Mouse (Mus musculus) layer of hippocampus, postnatal 14 days (tissue): Measurements from ENCODE around the gene Ecm1. TPM values are rescaled to one million over a fixed set of nuclear protein-coding genes. Genes with fewer than 3 reads are reported as not detected.

Experiments used
- DNase-seq, 2 experiments: peaks; one replicate each; pipeline ENCODE4 v3.0.0; 2021 to 2022; ENCODE audit warnings: low spot score in 2 of 2, mixed read lengths in 1 of 2
- total RNA-seq, 2 experiments: library from RNA; stranded (reverse); gene quantifications; 2 replicates each; pipeline ENCODE4 v1.2.3; 2021

Ecm1 gene
- total RNA-seq, 2 experiments from 2014 or later: 12.2 to 13.7 TPM

DNA sequence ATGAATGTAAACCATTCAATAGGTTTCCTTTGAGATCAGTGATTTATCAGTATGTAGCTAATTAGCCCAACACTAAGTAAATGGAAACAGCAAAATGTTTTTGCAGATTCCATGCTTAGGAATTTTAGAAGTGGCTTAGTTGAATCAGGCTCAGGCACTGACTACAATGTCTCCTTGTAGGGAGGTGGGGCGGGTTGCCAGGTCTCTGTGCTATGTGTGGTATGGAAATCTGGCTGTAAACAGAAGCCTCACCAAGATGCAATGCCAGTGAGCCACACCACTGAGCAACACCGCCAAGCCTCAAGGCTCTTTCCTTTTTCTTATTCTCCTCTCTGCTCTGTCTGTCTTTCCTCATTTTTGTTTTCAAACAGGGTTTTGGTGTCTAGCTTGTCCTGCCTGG lies 10.5 kb downstream of the Ecm1 start:
- no peak for DNase-seq

DNA sequence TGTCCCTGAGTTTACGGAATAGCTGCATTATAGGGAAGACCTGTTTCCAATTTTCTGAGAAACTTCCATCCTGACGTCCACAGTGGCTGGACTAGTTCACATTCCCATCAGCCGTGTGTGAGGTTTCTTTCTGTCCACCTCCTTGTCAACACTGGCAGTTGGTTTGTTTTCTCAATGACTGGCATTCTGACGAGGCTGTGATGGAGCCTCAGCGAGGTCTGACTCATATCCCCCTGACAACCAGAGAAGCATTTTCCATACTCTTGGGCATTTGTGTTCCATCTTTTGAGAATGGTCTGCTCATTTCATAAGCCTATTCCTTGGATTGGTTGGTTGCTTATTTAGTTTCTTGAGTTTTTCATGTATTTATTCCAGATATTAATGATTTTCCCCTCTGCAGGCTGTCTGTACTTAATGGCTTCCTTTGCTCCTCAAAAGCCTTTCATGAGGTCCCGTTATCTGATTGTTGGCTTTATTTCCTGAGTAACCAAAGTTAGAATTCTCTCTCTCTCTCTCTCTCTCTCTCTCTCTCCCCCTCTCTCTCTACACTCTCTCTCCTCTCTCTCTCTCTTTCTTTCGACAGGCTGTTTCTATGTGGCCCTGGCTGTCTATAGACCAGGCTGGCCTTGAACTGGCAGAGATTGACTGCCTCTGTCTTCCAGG lies 12.5 kb downstream of the Ecm1 start:
- no peak for DNase-seq

DNA sequence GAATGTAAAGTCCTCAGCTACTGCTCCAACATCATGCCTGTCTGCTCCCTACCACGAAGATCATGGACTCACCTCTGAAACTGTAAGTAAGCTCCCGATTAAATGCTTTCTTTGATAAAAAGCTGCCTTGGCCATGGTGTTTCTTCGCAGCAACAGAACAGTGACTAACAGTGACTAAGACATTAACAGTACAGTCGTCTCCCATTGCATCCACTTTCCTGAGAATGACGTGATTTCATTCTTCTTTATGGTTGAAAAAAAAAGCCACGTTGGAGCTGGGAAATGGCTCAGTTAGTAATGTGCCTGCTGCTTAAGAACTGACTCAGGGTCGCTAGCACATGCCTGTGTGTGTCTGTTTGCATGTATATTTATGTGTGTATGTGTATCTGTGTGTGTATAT lies 13.5 kb downstream of the Ecm1 start:
- DNase-seq: no peak

DNA sequence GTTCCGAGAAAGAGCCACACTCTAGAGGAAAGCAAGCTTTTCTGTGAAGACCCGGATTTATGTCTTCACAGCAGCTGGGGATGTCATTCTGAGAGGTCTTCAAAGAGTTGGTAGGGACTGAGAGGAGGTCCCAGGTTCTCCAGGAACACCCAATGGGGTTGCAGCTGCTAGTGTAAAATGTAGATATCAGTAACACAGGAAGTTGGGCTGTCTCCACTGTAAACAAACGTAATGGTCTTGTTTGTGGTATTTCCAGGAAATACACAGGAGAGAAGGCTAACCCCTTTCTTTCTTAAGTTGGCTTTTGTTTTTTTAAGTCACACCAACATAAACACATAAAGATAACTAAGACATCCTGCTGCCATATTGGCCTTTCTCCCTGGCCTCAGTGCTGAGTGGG lies 17.0 kb downstream of the Ecm1 start:
- DNase-seq: no peak

DNA sequence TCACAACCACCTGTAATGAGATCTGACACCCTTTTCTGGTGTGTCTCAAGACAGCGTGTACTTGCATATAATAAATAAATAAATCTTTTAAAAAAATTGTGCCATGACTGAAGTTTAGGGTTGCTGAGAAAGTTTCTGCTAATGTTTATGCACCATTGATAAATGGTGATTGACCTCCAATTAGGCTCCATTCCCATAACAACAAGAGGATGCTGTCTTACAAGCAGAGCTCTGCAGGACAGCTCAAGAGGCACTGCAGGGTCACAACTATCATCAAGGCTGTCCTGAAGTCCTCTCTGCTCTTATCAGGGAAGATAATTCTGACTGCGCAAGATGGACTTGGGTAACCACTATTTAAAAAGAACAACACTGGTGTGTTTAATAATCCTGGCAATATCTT lies 21.2 kb downstream of the Ecm1 start:
- no peak for DNase-seq

DNA sequence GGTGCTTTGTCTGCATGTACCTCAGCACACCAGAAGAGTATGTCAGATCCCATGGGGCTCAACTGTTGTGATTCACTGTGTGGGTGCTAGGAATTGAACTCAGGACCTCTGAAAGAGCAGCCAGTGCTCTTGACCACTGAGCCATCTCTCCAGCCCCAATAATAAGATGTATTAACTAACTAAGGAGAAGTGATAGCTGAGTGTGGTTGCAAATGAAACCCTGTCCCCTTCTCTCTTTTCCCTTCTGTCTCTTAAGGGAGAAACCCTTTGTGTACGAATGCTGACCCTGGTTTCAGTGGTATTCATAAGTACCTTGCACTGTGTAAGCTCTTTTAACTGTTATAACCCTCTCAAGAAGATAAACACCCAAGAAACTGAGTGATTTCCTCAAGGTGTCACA lies 23.3 kb downstream of the Ecm1 start:
- DNase-seq: no peak

DNA sequence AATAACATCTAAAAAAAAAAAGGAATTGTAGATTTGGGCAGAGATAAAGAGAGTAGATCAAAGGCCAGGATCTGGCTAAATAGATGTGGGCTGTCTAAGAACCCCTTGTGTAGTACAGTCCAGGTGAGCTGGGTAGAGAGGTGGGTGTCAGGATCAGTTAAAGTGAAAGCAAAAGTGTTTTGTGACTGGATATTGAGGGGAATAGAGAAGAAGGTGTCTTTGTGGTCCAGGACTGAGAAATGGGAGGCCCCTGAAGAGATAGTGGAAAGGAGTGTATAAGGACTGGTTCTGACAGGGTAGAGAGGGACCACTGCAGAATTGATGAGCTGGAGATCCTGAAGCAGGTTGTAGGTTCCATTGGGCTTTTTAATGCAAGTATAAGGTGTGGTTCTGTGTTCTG lies 29.4 kb downstream of the Ecm1 start:
- no peak for DNase-seq

DNA sequence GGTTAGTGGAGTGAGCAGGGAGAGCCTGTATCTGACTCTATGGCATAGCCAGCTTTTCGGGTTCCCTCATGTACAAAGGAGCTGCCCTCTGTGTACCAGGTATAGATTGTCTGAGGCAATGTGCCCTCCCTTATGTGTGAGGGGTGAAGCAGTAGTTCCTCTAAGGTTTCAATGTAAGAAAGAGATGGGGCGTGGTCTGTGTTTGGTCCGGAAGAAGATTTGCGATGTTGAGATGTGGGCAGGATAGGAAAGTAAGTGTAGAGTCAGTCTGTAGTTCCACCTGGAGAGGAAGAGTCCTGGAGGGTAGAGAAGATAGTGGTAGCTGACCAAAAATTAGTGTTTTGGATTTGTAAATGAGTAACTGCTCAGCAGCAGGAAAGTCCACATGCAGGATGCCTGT lies 30.3 kb downstream of the Ecm1 start:
- DNase-seq: no peak

DNA sequence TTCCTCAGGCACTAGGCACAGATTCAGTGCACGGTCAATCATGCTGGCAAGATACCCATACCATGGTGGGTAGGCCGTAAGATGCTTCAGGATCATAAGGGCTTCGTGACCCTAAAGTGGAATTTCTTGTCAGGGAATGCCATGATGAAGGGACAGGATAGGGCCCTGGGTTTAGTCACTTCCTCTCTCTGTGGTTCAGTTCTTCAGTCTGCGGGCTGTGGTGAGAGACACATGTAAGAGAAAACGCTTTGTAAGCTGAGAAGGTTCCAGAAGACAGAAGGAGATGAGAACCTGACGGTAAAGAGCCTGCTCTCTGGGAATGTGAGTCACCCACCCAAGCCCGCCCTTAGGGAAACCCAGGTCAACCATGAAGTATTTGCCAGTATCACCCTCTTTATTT lies 31.9 kb downstream of the Ecm1 start:
- DNase-seq: no peak

DNA sequence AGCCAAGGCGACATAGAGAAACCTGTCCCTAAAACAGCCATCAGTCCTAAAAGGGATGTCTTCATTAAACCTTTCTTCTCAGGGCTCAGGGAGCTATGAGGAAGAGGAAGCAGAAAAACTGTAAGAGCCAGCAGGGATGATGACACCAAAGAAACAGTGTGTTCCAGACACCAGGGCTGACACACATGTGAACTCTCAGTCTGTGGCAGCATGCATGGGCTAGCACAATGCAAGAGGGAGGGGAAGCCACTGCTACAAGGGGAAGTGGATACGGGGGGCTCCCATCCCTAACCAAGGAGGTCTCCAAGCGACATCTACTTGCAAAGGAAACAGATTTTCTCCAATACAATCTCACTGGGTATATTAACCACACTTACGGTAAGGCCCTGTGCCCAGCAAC lies 33.1 kb downstream of the Ecm1 start:
- no peak for DNase-seq

DNA sequence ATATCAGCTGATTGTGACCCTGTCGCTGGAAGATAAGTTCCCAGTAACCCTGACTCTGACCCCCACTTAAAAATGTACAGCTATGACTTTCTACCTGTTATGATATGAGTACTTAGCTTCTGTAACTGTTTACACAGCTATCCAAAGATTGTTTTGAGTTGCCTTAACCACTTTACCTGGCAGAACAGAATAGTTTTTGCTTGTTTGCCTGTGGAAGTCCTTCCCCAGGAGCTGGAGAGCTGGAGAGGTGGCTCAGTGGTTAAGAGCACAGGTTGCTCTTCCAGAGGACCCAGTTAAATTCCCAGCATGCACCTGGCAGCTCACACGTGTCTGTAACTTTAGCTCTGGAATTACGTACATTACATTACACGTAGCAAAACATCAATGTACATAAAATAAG lies 34.8 kb downstream of the Ecm1 start:
- no peak for DNase-seq

DNA sequence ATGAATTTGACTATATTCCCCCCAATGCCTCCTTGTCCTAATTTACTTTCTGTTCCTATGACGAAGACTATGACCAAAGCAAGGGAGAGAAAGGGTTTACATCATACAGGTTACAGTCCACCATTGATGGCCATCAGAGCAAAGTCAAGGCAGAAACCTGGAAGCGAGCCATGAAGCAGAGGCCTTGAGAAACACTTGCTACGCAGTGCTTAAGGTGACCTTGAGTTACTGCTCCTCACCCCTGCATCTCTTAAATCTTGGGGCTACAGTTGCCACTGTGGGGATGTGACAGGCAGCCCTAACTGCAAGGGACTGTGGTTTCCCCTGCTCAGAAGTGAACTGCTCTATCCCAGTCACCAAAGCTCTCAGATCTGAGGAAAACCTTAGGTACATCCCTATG lies 36.1 kb downstream of the Ecm1 start:
- DNase-seq: no peak

DNA sequence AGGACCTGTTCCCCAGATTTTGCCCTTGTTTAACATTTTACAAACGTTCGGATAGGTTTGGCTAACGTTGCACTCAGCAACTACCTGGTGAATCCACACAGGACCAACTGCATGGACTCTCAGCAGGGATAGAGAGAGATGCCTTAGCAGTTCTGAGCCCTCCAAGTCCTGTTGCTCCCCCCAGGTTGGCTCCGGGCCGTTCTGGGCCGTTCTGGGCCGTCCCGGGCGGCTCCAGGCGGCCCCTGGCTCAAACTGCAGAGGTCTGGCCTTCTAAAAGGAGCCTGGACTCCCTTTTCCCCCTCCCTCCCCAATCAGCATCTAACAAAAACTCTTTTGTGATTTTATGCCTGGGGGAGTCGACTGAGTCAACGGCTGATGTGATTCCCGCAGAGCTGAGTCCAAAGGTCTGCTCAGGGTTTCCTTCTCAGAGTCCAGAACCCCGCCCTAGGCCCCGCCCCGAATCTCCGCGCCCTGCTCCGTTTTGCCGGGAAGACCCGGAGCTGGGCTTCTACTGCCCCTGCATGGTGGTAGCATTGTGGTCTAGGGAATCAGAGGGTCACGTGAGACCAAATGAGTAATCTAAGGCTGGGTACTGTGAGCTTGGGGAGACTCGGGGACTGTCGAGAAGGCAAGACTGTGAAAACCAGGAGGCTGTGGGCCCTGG lies 37.4 kb downstream of the Ecm1 start:
- peak in 1 of 2 experiments; percentile 47 for DNase-seq

DNA sequence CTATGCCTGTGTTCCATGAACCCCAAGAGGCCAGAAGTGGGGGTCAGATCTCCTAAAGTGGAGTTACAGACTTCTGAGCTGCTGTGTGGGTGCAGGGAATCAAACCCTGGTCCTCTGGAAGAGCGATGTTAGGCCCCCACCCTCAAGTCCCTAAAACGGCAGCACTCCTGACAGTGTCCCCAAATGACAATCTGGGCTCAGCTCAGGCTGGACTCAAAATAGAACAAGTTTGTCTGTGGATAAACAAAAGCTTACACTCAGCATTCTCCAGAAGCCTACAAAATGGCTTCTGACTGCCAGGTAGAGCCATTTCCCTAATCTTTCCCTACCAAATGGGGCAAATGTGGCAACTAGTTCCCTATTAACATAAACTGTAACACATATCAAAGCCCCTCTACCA lies 38.3 kb downstream of the Ecm1 start:
- no peak for DNase-seq

DNA sequence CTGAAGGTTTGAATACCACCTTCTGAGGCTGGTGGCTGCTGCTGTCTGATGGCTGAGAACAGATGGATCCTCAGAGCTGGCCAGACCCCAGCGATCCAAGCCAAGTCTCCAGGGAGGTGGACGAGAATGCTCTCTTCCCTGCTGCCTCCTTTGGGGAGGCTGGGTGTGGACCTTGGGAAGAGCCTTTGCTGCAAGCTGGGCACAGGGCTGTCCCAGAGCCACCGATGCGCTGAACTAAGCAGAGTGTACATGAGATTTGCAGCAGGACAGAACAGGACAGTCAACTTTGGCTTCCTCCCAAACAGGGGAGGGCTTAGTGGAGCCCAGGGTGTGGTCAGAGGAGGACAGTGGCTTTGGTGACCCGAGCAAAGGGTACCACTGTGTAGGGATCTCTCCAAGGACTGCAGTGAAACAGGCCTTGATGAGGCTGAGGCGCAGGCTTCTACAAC lies 39.1 kb downstream of the Ecm1 start:
- DNase-seq: no peak

DNA sequence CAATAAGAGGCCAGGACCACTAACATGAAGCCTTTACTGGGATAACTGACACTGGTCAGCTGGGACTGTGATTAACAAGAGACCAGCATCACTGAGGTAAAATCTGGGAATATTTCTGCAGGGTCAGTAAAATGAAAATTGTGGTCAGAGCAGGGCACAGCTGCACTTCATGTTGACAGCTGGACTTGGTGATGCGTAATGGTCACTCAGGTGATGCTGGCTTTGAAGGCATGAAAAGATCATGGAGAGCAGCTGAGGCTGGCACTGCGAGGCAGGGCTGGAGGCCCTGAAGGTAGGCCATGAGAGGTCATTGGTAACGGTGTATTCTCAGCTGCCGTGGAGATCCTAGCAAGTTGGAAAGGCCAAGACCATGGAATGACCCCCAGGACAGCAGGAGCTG lies 41.1 kb downstream of the Ecm1 start:
- DNase-seq: no peak

DNA sequence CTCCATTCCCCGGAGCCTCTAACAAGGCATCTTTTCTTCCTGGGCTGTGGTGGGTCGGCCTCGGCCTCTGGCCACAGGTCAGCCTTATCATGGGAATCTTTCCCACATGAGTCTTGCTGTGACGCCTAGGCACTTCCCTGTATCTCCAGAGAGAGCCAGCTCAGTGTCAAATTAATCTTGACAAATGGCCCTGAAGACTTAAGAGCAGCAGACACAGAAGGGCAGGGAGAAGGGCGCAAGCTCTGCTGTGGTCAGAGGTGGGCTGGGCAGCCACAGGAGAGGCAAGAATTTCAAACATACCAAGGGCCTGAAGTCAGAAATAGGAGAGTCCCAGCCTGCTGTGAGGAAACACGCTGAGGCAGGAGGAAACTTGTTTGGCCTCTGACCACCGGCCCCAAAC lies 43.0 kb downstream of the Ecm1 start:
- no peak for DNase-seq

DNA sequence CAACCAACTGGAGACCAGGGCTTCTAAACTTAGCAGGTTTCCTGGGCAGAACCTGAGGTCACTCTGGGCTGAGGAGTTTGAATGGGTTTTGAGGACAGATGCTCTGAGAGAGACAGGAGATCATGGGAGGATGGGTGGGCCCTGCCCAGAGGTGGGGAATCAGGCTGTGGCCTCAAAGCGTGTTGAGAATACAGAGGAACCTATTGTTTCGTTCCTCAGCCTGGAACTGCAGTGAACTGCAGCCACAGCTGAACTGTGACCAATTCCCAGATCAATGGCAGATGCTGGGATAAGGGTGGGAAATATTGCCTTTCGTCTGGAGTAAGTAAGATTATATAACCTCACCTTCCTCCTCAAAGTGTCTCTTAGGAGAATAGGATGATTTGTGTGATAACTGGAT lies 43.6 kb downstream of the Ecm1 start:
- no peak for DNase-seq

DNA sequence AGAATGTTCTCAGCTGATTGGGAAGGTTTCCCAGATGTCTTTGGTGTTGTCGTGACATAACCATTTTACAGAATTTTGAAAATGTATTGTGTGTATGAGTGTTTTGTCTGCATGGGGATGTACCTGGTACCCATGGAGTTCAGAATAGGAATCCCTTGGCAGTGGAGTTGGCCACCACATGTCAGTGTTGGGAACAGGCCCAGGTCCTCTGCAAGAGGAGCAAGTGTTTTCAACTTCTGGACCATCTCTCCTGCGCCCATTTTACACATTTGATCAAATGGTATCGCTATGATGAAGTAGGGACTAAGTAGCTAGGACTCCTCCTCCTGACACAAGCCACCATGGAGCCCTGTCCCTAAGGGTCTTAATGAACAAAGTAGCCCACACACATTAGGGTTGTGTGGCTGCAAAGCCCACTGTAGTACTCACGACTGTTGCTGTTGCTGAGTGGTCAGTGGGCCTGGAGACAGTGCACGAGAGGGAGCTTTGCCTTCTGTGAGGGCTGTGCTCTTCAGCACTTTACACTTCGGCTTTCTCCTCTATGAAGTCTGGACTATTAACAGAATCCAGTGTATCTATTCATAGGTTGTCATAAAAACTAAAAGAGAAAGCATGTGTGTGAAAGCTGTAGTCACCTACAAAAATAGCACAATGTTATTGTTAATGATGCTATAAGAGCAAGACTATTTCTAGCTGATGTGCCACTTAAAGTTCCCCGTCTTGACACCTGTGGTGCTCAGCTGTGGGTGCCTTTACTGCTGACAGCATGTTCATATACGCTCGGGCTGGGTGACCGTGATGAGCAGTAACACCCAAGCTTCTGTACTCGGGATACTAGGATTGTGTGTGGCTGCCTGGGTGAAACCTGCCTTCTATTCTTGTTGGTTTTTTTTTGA lies 44.3 kb downstream of the Ecm1 start:
- DNase-seq: no peak

DNA sequence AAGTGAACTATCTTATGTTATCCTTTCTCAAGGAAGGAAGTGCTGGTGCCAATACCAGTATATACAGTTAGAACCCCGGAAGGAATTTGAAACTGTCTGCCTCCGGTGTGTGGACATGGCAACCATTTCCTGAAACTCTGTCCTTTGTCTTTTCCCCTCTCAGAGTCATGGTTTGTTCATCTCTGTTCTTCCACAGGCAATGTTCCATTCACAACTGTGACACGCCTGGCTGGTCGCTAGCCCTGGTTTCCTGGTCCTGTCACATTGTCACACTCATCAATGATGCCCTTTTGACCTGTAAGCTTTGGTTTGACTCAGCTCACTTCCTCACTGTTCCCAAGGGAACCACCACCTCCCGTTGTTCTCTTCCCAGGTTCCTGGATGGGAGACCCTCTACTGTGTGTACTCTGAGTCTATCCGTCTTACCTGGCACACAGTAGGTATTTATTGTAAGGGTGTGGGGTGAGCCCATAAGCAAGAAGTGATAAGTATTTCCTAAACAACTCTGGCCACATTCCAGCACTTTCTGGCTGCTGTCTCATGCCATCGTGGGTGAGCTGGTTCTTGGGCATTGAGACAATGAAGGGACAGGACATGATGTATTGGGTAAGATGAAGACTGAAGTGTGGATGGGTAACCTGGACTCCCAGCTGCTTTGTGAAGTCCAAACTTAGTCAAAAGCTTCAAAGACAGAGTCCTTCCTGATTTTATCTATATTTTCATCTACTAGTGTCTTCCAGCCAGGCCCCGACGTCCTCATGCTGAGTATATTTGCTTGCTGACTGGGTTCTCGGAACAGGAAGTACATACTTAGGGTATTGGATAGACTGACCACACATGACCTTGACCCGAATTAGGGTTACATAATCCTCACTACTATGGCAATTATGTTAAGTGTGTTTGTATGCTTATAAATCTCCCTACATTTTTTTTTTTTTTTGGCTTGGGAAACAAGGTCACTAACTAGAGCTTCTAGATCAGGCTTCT lies 45.3 kb downstream of the Ecm1 start:
- no peak for DNase-seq

DNA sequence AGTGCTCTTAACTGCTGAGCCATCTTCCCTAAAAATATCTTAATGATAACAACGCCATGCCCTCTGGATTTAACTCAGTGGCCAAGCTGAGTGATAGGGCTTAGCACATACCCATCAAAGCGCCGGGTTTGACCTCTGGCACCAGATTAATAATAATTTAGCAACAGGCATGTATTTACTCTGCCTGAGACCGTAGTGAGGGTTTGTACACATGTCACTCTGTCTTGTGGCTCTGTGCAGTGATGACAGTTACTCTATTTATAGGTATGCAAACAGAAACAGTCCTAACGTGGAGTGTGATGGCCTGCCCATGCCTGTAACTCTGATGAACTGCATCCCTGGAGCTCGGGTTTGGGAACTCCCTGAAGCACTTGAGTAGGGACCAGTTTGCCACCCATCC lies 46.7 kb downstream of the Ecm1 start:
- DNase-seq: no peak
